Mouse (Mus musculus) neural tube, embryonic 11.5 days (tissue): ENCODE results near the gene Epp13. TPM values are rescaled to one million over a fixed set of nuclear protein-coding genes. Genes with fewer than 3 reads are reported as not detected.
A peak's percentile ranks its signal among the peaks of the same experiment; 100 is the strongest.
"Not testable (repeated sequence)": the region's sequence is repeated elsewhere in the genome, so short reads cannot be mapped to it uniquely, and the experiment has no call there.

ENCODE experiments used
- ATAC-seq: fragments of 200-750 bp; cut with Nextera tagmentation; 2 replicates; pipeline ENCODE4 v1.8.0; 2017; ENCODE audit warnings: moderate number of reproducible peaks, mild to moderate bottlenecking, moderate TSS enrichment, moderate library complexity; ENCODE audit not compliant: insufficient read depth, low FRiP score, low TSS enrichment
- DNase-seq: peaks from one replicate; pipeline ENCODE4 v3.0.0-alpha.2; 2015; ENCODE audit warnings: low spot score
- H3K27ac ChIP-seq: fragments of 300-500 bp; sonication (generic); 2 replicates; pipeline ENCODE4 v1.5.1; 2014; ENCODE audit warnings: low read depth, mild to moderate bottlenecking, low read length
- H3K27me3 ChIP-seq: fragments of 300-500 bp; sonication (generic); 2 replicates; pipeline ENCODE4 v1.6.1; 2014; ENCODE audit warnings: mild to moderate bottlenecking, low read length, mixed read lengths; ENCODE audit not compliant: control insufficient read depth, insufficient read depth
- H3K36me3 ChIP-seq: fragments of 300-500 bp; sonication (generic); 2 replicates; pipeline ENCODE4 v1.6.1; 2014; ENCODE audit warnings: mild to moderate bottlenecking, low read length, moderate library complexity, mixed read lengths; ENCODE audit not compliant: control insufficient read depth, insufficient read depth
- H3K4me1 ChIP-seq: fragments of 300-500 bp; sonication (generic); 2 replicates; pipeline ENCODE4 v1.6.1; 2014; ENCODE audit warnings: low read length, mixed read lengths; ENCODE audit not compliant: control insufficient read depth, insufficient read depth
- H3K4me2 ChIP-seq: fragments of 300-500 bp; sonication (generic); 2 replicates; pipeline ENCODE4 v1.6.1; 2014; ENCODE audit warnings: low read depth, mild to moderate bottlenecking, moderate library complexity
- H3K4me3 ChIP-seq: fragments of 300-500 bp; sonication (generic); 2 replicates; pipeline ENCODE4 v1.5.1; 2014; ENCODE audit warnings: low read depth, low read length
- H3K9ac ChIP-seq: fragments of 300-500 bp; sonication (generic); 2 replicates; pipeline ENCODE4 v1.6.1; 2014; ENCODE audit warnings: mild to moderate bottlenecking, low read length
- H3K9me3 ChIP-seq: fragments of 300-500 bp; sonication (generic); 2 replicates; pipeline ENCODE4 v1.6.1; 2016; ENCODE audit warnings: low read length; ENCODE audit not compliant: control insufficient read depth
- WGBS: fragments of 180-500 bp; shearing (Covaris S2); extraction: QIAGEN DNeasy Blood & Tissue Kit; methylation state at CpG from one replicate; pipeline ENCODE4 v1.1.7; 2014; 5-methylcytosine and 5-hydroxymethylcytosine counted together
- polyA plus RNA-seq: library from polyadenylated mRNA; unstranded; fragments of >200 nt; fragmentation: Nextera tagmentation; extraction: Ambion mirVana; gene quantifications from 2 replicates; pipeline ENCODE4 v1.2.1, GENCODE M21; 2014

The Epp13 gene
- polyA plus RNA-seq, 1 experiment from 2014 or later, result not detected

GRCm38 (mm10) chr7:6244361-6245292, 7.9 kb upstream of the Epp13 start:
- no peak for DNase-seq
- WGBS, result 55% methylated on average over 11 of the region's 11 CpGs

GRCm38 (mm10) chr7:6254451-6254850, 1.9 kb downstream of the Epp13 start:
- Histone ChIP-seq H3K9ac (no peak overlapping the region), H3K4me1 (no peaks in the 10 kb centered on the region), H3K4me3 (no peak overlapping the region), H3K4me2 (no peak overlapping the region), H3K27ac (no peak overlapping the region), H3K9me3 (no peaks in the 10 kb centered on the region), H3K36me3 (no peaks in the 10 kb centered on the region), H3K27me3 (no peaks in the 10 kb centered on the region)
- DNase-seq (no peak), ATAC-seq (no peak)
- 89% methylated on average over 5 of the region's 5 CpGs for WGBS

More at GRCm38 (mm10) chr7:6244361-6245292, 7.9 kb upstream of the Epp13 start:
- H3K4me1 ChIP-seq, result no peaks in the 10 kb centered on the region
- no peak overlapping the region for H3K4me2 ChIP-seq
- no peak overlapping the region for H3K27ac ChIP-seq
- no peak for ATAC-seq
- no peaks in the 10 kb centered on the region for H3K27me3 ChIP-seq
- H3K4me3 ChIP-seq, result no peak overlapping the region
- H3K9me3 ChIP-seq, result no peaks in the 10 kb centered on the region; the same call in 1 of the 2 replicates
- H3K9ac ChIP-seq, result no peak overlapping the region
- no peaks in the 10 kb centered on the region for H3K36me3 ChIP-seq

DNA sequence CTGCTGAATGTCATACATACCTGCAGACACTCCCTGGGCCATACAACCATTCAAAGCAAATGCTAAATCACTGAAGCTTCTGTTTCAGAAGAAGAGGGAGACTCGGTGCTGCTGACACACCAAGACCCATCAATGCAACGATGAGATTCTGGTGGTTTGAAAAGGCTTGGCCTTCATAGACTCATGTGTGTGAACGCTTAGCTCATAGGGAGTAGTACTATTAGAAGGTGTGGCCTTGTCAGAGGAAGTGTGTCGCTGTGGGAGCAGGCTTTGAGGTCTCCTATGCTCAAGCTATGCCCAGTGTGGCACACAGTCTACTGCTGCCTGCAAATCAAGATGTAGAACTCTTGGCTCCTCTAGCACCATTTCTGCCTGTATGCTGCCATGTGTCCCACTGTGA, 4.9 kb downstream of the Epp13 start:
- Histone ChIP-seq H3K9me3 (no peaks in the 10 kb centered on the region), H3K36me3 (no peaks in the 10 kb centered on the region), H3K9ac (no peak overlapping the region), H3K27me3 (no peaks in the 10 kb centered on the region), H3K4me1 (no peaks in the 10 kb centered on the region), H3K27ac (no peak overlapping the region), H3K4me2 (no peak overlapping the region), H3K4me3 (no peak overlapping the region)
- ATAC-seq (no peak), DNase-seq (no peak)
- 89% methylated on average over 4 of the region's 4 CpGs for WGBS

- no peak for DNase-seq
- WGBS, result 33% methylated on average over 16 of the region's 16 CpGs
- no peak overlapping the region for H3K9ac ChIP-seq
- ATAC-seq, result no peak
- no peaks in the 10 kb centered on the region for H3K27me3 ChIP-seq
- no peaks in the 10 kb centered on the region for H3K9me3 ChIP-seq
- H3K27ac ChIP-seq, result no peak overlapping the region
- H3K4me3 ChIP-seq, result no peak overlapping the region
- H3K4me1 ChIP-seq, result no peaks in the 10 kb centered on the region
- H3K4me2 ChIP-seq, result no peak overlapping the region
- H3K36me3 ChIP-seq, result no peaks in the 10 kb centered on the region
These were observed 6.0 kb downstream of the Epp13 start for GRCm38 (mm10) chr7:6258232-6259220.

DNA sequence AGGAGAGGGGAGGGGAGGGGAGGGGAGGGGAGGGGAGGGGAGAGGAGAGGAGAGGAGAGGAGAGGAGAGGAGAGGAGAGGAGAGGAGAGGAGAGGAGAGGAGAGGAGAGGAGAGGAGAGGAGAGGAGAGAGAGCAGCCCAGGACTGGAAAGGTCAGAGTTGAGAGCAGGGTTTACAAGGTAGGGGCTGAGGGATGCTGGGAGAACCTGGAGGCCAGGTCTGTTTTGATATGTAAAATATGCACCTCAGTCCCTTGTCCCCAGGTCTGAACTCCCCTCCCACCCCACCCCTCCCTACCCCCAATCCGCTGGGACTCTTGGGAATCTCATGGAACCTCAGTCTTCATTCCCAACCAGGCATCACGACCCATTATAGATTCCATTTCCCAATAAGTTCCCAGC, 7.5 kb downstream of the Epp13 start:
- not testable (repeated sequence) for H3K27me3 ChIP-seq, H3K36me3 ChIP-seq, ATAC-seq, H3K4me1 ChIP-seq, H3K4me2 ChIP-seq, H3K9ac ChIP-seq, H3K4me3 ChIP-seq, H3K9me3 ChIP-seq, DNase-seq, H3K27ac ChIP-seq
- 49% methylated on average over 2 of the region's 2 CpGs for WGBS

- no peaks in the 10 kb centered on the region for H3K4me1 ChIP-seq
- H3K27ac ChIP-seq, result no peak overlapping the region
- no peaks in the 10 kb centered on the region for H3K9me3 ChIP-seq
- no peak overlapping the region for H3K4me2 ChIP-seq
- DNase-seq, result no peak
- ATAC-seq, result no peak
- no peaks in the 10 kb centered on the region for H3K36me3 ChIP-seq
- H3K9ac ChIP-seq, result no peak overlapping the region
- H3K27me3 ChIP-seq, result no peaks in the 10 kb centered on the region
- no peak overlapping the region for H3K4me3 ChIP-seq
- WGBS, result 93% methylated on average over 3 of the region's 3 CpGs
These were observed 9.6 kb downstream of the Epp13 start for GRCm38 (mm10) chr7:6262120-6262519.

DNA sequence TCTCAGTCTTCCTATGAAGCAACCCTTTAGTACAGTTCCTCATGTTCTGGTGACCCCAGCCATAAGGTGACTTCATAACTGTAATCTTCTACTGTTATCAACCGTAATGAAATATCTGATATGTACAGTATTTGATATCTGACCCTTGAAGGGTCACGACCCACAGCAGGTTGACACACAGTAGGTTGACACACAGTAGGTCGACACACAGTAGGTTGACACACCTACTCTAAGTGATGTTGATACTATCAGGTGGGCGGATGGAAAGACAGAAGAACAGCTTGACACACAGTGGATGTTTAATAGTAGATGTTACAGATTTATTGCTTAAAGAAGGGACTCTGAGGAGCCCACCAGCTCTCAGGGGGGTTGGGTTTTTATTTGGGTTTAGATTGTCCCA, 10.5 kb downstream of the Epp13 start:
- no peak overlapping the region for H3K9ac ChIP-seq
- no peak overlapping the region for H3K4me2 ChIP-seq
- no peaks in the 10 kb centered on the region for H3K9me3 ChIP-seq
- no peak overlapping the region for H3K4me3 ChIP-seq
- no peak overlapping the region for H3K27ac ChIP-seq
- H3K36me3 ChIP-seq, result no peaks in the 10 kb centered on the region
- WGBS, result 83% methylated on average over 4 of the region's 4 CpGs
- H3K4me1 ChIP-seq, result no peaks in the 10 kb centered on the region
- no peaks in the 10 kb centered on the region for H3K27me3 ChIP-seq
- DNase-seq, result no peak
- ATAC-seq, result no peak

GRCm38 (mm10) chr7:6265695-6266094, 13.2 kb downstream of the Epp13 start:
- Histone ChIP-seq H3K9me3 (no peaks in the 10 kb centered on the region), H3K4me1 (no peaks in the 10 kb centered on the region), H3K9ac (no peak overlapping the region), H3K27ac (no peak overlapping the region), H3K27me3 (no peaks in the 10 kb centered on the region), H3K4me2 (no peak overlapping the region), H3K36me3 (no peaks in the 10 kb centered on the region), H3K4me3 (no peak overlapping the region)
- DNase-seq (peak; percentile 19), ATAC-seq (no peak)
- 74% methylated on average over 8 of the region's 8 CpGs for WGBS
